Mouse (Mus musculus) ES-Bruce4 (cell line): ENCODE measurements around the gene Gstm7. TPM values are rescaled to one million over a fixed set of nuclear protein-coding genes. Genes with fewer than 3 reads are reported as not detected.
"Not testable (repeated sequence)": the region's sequence is repeated elsewhere in the genome, so short reads cannot be mapped to it uniquely, and the experiment has no call there.

Experiments used
- H3K27ac ChIP-seq: 2 replicates; pipeline ENCODE4 v1.5.1; 2012; ENCODE audit warnings: low read length, inconsistent platforms; ENCODE audit not compliant: insufficient read depth
- H3K27me3 ChIP-seq: 2 replicates; pipeline ENCODE4 v1.6.1; 2012; ENCODE audit warnings: mild to moderate bottlenecking, low read length, inconsistent platforms; ENCODE audit not compliant: control insufficient read depth, poor library complexity, insufficient read depth, severe bottlenecking
- H3K36me3 ChIP-seq: 2 replicates; pipeline ENCODE4 v1.6.1; 2012; ENCODE audit warnings: inconsistent platforms, mild to moderate bottlenecking, low read length, moderate library complexity; ENCODE audit not compliant: control insufficient read depth, poor library complexity, insufficient read depth, severe bottlenecking
- H3K4me1 ChIP-seq: one replicate; pipeline ENCODE4 v1.8.1; 2011; ENCODE audit warnings: low read length; ENCODE audit not compliant: control insufficient read depth, insufficient read depth
- H3K4me3 ChIP-seq: 2 replicates; pipeline ENCODE4 v1.5.1; 2011; ENCODE audit warnings: low read depth, mild to moderate bottlenecking, low read length
- H3K9ac ChIP-seq: 2 replicates; pipeline ENCODE4 v1.6.1; 2012; ENCODE audit warnings: low read depth, mild to moderate bottlenecking, inconsistent platforms; ENCODE audit not compliant: poor library complexity, severe bottlenecking
- H3K9me3 ChIP-seq: replicated peaks from 2 replicates; pipeline ENCODE4 v1.6.1; 2012; ENCODE audit warnings: mild to moderate bottlenecking, low read length, inconsistent platforms; ENCODE audit not compliant: control insufficient read depth, poor library complexity, insufficient read depth, severe bottlenecking
- CTCF ChIP-seq: IDR thresholded peaks from one replicate; pipeline ENCODE4 v1.8.1; 2011; ENCODE audit warnings: low read depth, low read length
- EP300 ChIP-seq: IDR thresholded peaks from 2 replicates; pipeline ENCODE4 v1.6.1; 2011; ENCODE audit warnings: low read depth, low read length; ENCODE audit not compliant: insufficient read depth
- POLR2A ChIP-seq: IDR thresholded peaks from one replicate; pipeline ENCODE4 v1.8.1; 2011; ENCODE audit warnings: low read length; ENCODE audit not compliant: insufficient read depth
- polyA plus RNA-seq: library from polyadenylated mRNA; stranded (reverse); fragments of >200 nt; gene quantifications from 2 replicates; pipeline ENCODE4 v1.2.4, GENCODE M21; 2011; ENCODE audit warnings: low read depth; ENCODE audit not compliant: missing spikeins, insufficient read depth, insufficient read length

Gstm7 gene
- polyA plus RNA-seq, 1 experiment, result 4.4 TPM

- TF ChIP-seq EP300 (peak; percentile 66; the same call in 1 of the 2 replicates), POLR2A (no peak), CTCF (peak; percentile 98)
- no peaks in the 10 kb centered on the region for H3K9me3 ChIP-seq
- no peak overlapping the region for H3K27ac ChIP-seq
- H3K27me3 ChIP-seq, result no peaks in the 10 kb centered on the region
- no peak overlapping the region for H3K9ac ChIP-seq
- no peaks in the 10 kb centered on the region for H3K36me3 ChIP-seq
- H3K4me1 ChIP-seq, result peaks cover 3% of the 10 kb centered on the region
- H3K4me3 ChIP-seq, result peak overlapping the region; percentile 38; the same call in 1 of the 2 replicates
Measured at GRCm38 (mm10) chr3:107953328-107953755, 21.7 kb upstream of the Gstm7 start.

GRCm38 (mm10) chr3:107950531-107950930, 18.9 kb upstream of the Gstm7 start:
- no peak overlapping the region for H3K4me3 ChIP-seq
- H3K9me3 ChIP-seq, result no peaks in the 10 kb centered on the region
- no peaks in the 10 kb centered on the region for H3K4me1 ChIP-seq
- H3K27me3 ChIP-seq, result no peaks in the 10 kb centered on the region
- no peak for TF ChIP-seq POLR2A
- TF ChIP-seq EP300, result no peak
- TF ChIP-seq CTCF, result no peak
- H3K9ac ChIP-seq, result no peak overlapping the region
- H3K36me3 ChIP-seq, result no peaks in the 10 kb centered on the region
- H3K27ac ChIP-seq, result no peak overlapping the region

DNA sequence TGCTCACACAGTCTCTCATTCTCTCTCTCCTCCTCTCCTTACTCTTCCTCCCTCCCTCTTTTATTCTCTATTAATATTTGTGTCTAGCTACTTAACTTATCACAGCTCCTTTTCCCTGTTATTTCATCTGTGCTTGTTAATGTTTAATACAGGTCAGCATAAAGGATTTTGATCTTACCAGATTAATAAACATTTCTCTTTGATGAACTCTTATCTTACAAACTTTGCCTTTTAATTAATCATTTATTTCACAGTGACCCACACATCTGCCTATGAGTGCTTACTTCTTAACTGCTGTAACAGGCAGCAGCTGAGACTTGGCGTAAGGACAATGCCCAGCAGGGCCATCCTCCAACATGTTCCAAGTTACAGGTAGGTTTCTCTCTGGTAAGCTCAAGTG, 17.8 kb upstream of the Gstm7 start:
- H3K9me3 ChIP-seq, H3K9ac ChIP-seq, H3K27me3 ChIP-seq, H3K4me1 ChIP-seq, H3K4me3 ChIP-seq, H3K36me3 ChIP-seq, H3K27ac ChIP-seq: not testable (repeated sequence)

- Histone ChIP-seq H3K4me3 (no peak overlapping the region), H3K4me1 (no peaks in the 10 kb centered on the region), H3K9ac (no peak overlapping the region), H3K27ac (no peak overlapping the region), H3K9me3 (no peaks in the 10 kb centered on the region), H3K36me3 (no peaks in the 10 kb centered on the region), H3K27me3 (no peaks in the 10 kb centered on the region)
- TF ChIP-seq CTCF (peak; percentile 70), POLR2A (no peak)
Measured at GRCm38 (mm10) chr3:107945729-107946128, 14.1 kb upstream of the Gstm7 start.

- no peak within 1 kb of the TSS for H3K9ac ChIP-seq
- H3K9me3 ChIP-seq, result no peaks in the 10 kb centered on the region
- no peak for TF ChIP-seq POLR2A
- 0 out of 2 replicates have a peak, but pooled peaks have one; percentile 20 for TF ChIP-seq EP300
- TF ChIP-seq CTCF, result peak; percentile 77
- no peaks in the 10 kb centered on the region for H3K4me1 ChIP-seq
- H3K27ac ChIP-seq, result no peak within 1 kb of the TSS
- H3K27me3 ChIP-seq, result no peaks in the 10 kb centered on the region
- peak within 1 kb of the TSS; percentile 72 for H3K4me3 ChIP-seq
- H3K36me3 ChIP-seq, result no peaks in the 10 kb centered on the region
Measured at GRCm38 (mm10) chr3:107943239-107943990, 11.8 kb upstream of the Gstm7 start, which contains the start of gene Gstm6. Gene Gstm6, minus strand, starts transcription at chr3:107943749.

GRCm38 (mm10) chr3:107941261-107941660, 9.6 kb upstream of the Gstm7 start:
- no peak overlapping the region for H3K9ac ChIP-seq
- no peak overlapping the region for H3K4me3 ChIP-seq
- H3K9me3 ChIP-seq, result no peaks in the 10 kb centered on the region
- H3K27ac ChIP-seq, result no peak overlapping the region
- H3K4me1 ChIP-seq, result no peaks in the 10 kb centered on the region
- TF ChIP-seq EP300 (no peak), CTCF (no peak), POLR2A (no peak)
- H3K27me3 ChIP-seq, result no peaks in the 10 kb centered on the region
- H3K36me3 ChIP-seq, result no peaks in the 10 kb centered on the region
